Mouse (Mus musculus) CH12.LX (cell line): Measurements from ENCODE around the gene Pde4d. TPM values are rescaled to one million over a fixed set of nuclear protein-coding genes. Genes with fewer than 3 reads are reported as not detected.

ENCODE experiments used
- DNase-seq: peaks from one replicate; pipeline ENCODE4 v3.0.0-alpha.2; 2013; ENCODE audit errors: extremely low read depth
- H3K27ac ChIP-seq: 2 replicates; pipeline ENCODE4 v1.5.1; 2012; ENCODE audit warnings: low read depth, mild to moderate bottlenecking, control low read depth, moderate library complexity; ENCODE audit not compliant: insufficient read depth
- H3K27me3 ChIP-seq: replicated peaks from 2 replicates; pipeline ENCODE3; 2012; ENCODE audit warnings: inconsistent platforms
- H3K36me3 ChIP-seq, 2 experiments: replicated peaks in 1 of 2; 2 replicates each; pipeline versions ENCODE3 to v1.6.1; 2012; ENCODE audit warnings: inconsistent platforms in 1 of 2, low read length in 1 of 2, mild to moderate bottlenecking in 1 of 2, mixed read lengths in 1 of 2, moderate library complexity in 1 of 2; ENCODE audit not compliant: control insufficient read depth in 1 of 2, insufficient read depth in 1 of 2
- H3K4me1 ChIP-seq, 2 experiments: 2 replicates each; pipeline ENCODE4 v1.6.1; 2012; ENCODE audit warnings: inconsistent platforms in 1 of 2, moderate library complexity in 1 of 2; ENCODE audit not compliant: insufficient read depth in 2 of 2, control insufficient read depth in 1 of 2
- H3K4me2 ChIP-seq: 2 replicates; pipeline ENCODE4 v1.6.1; 2012; ENCODE audit warnings: low read depth, mild to moderate bottlenecking, control low read depth; ENCODE audit not compliant: poor library complexity, insufficient read depth, severe bottlenecking
- H3K4me3 ChIP-seq, 3 experiments: fragments of 150-350 bp in 1 of 3; sonication (generic) in 1 of 3; replicated peaks in 1 of 3; 2 replicates each; pipeline versions ENCODE3 to v1.5.1; 2011 to 2012; ENCODE audit warnings: low read depth in 2 of 3, low read length in 2 of 3, mild to moderate bottlenecking in 2 of 3, moderate library complexity in 2 of 3, control low read depth in 1 of 3, improper control_type of control experiment in 1 of 3, inconsistent platforms in 1 of 3, mixed read lengths in 1 of 3; ENCODE audit not compliant: poor library complexity in 1 of 3
- H3K79me2 ChIP-seq: replicated peaks from 2 replicates; pipeline ENCODE4 v1.6.1; 2012; ENCODE audit warnings: mild to moderate bottlenecking, moderate library complexity; ENCODE audit not compliant: control insufficient read depth, poor library complexity, insufficient read depth, severe bottlenecking; ENCODE audit errors: extremely low read depth
- H3K9ac ChIP-seq: 2 replicates; pipeline ENCODE4 v1.6.1; 2012; ENCODE audit warnings: low read depth, mild to moderate bottlenecking, control low read depth, moderate library complexity; ENCODE audit not compliant: insufficient read depth
- H3K9me3 ChIP-seq: replicated peaks from 2 replicates; pipeline ENCODE3; 2012; ENCODE audit warnings: low read length, inconsistent platforms, mixed read lengths
- BHLHE40 ChIP-seq: IDR thresholded peaks from 2 replicates; pipeline ENCODE4 v1.6.1; 2011; ENCODE audit warnings: mild to moderate bottlenecking, low read depth, low read length, improper control_type of control experiment
- MAFK ChIP-seq: IDR thresholded peaks from 2 replicates; pipeline ENCODE4 v1.6.1; 2011; ENCODE audit warnings: low read length, improper control_type of control experiment; ENCODE audit not compliant: insufficient replicate concordance
- MAZ ChIP-seq: IDR thresholded peaks from 2 replicates; pipeline ENCODE4 v1.6.1; 2012; ENCODE audit warnings: low read depth, mild to moderate bottlenecking, inconsistent platforms, low read length, improper control_type of control experiment, moderate library complexity
- MEF2A ChIP-seq: IDR thresholded peaks from 2 replicates; pipeline ENCODE4 v1.6.1; 2014; ENCODE audit warnings: low read depth, mild to moderate bottlenecking, inconsistent platforms, low read length, improper control_type of control experiment, borderline replicate concordance
- MXI1 ChIP-seq: IDR thresholded peaks from 2 replicates; pipeline ENCODE4 v1.6.1; 2011; ENCODE audit warnings: mild to moderate bottlenecking, low read depth, low read length, improper control_type of control experiment
- NRF1 ChIP-seq: IDR thresholded peaks from 2 replicates; pipeline ENCODE4 v1.6.1; 2014; ENCODE audit warnings: low read depth, mild to moderate bottlenecking, inconsistent platforms, low read length, improper control_type of control experiment, moderate library complexity
- PAX5 ChIP-seq: IDR thresholded peaks from 2 replicates; pipeline ENCODE4 v1.6.1; 2012; ENCODE audit warnings: low read length, inconsistent platforms, mixed read lengths
- POLR2A ChIP-seq: IDR thresholded peaks from 2 replicates; pipeline ENCODE4 v1.6.1; 2011; ENCODE audit warnings: low read depth, mild to moderate bottlenecking, improper control_type of control experiment, low read length
- SMC3 ChIP-seq: IDR thresholded peaks from 2 replicates; pipeline ENCODE4 v1.6.1; 2011; ENCODE audit warnings: low read depth, low read length, improper control_type of control experiment
- USF1 ChIP-seq: IDR thresholded peaks from 2 replicates; pipeline ENCODE4 v1.6.1; 2014; ENCODE audit warnings: low read depth, mild to moderate bottlenecking, inconsistent platforms, low read length, improper control_type of control experiment
- ZKSCAN1 ChIP-seq: IDR thresholded peaks from 2 replicates; pipeline ENCODE4 v1.6.1; 2012; ENCODE audit warnings: low read depth, inconsistent platforms, low read length, improper control_type of control experiment, borderline replicate concordance
- ZMIZ1 ChIP-seq: IDR thresholded peaks from 2 replicates; pipeline ENCODE4 v1.6.1; 2012; ENCODE audit warnings: low read depth, mild to moderate bottlenecking, inconsistent platforms, low read length, improper control_type of control experiment
- dilution Hi-C: fragments of 300-500 bp; cut with MboI; formaldehyde crosslinking; loops from 2 replicates; pipeline ENCODE4 v1.14.3; 2020; ENCODE audit warnings: low sequenced_read_pairs; ENCODE audit not compliant: extremely low pct_unique_long_range_greater_than_20kb, extremely low pct_ligation_motif_present
- in situ Hi-C: fragments of 300-500 bp; cut with MboI; formaldehyde crosslinking; loops from 3 replicates; pipeline ENCODE4 v1.14.3; 2019; ENCODE audit warnings: low sequenced_read_pairs, low pct_ligation_motif_present, low pct_unique_long_range_greater_than_20kb, mixed read lengths
- polyA plus RNA-seq: library from polyadenylated mRNA; unstranded; fragments of >175 nt; gene quantifications from 2 replicates; pipeline ENCODE4 v1.2.1, GENCODE M21; 2012; ENCODE audit warnings: low read depth; ENCODE audit not compliant: insufficient read length
- total RNA-seq, 2 experiments: library from RNA; depleted of rRNA; stranded (reverse); fragments of 300-350 nt in 1 of 2; fragments of >200 nt in 1 of 2; gene quantifications; 2 replicates each; pipeline ENCODE4 v1.2.3; 2012 to 2014

Gene Pde4d
- total and polyA plus RNA-seq, 3 experiments = not detected

DNA sequence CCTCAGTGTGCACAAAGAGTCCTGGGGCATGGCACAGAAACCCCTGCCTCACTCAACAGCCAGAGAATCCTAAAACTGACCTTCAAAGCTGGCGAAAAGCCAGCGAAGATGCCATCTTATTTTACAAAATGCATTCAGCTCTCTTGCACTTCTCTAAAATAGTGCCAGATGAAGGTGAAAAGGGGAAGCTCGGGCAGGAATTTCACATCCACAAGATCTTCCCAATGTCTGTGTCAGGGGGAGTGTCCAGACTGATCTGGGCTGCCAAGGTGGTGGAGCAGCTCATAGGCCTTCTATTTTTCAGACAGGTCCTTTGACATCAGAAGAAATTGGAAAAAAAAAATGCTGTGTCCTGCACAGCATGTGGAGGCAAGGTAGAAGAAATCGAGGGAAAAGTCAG, 1110.5 kb downstream of the Pde4d start:
- Histone ChIP-seq H3K27me3 (no peaks in the 10 kb centered on the region), H3K4me1 (no peaks in the 10 kb centered on the region), H3K4me2 (no peak overlapping the region), H3K36me3 (no peaks in the 10 kb centered on the region), H3K4me3 (no peak overlapping the region), H3K9me3 (peaks cover 57% of the 10 kb centered on the region), H3K79me2 (no peaks in the 10 kb centered on the region)
- in situ Hi-C loops = no loop called here
- TF ChIP-seq BHLHE40 = no peak
- TF ChIP-seq MAFK = no peak
- no peak for TF ChIP-seq ZMIZ1
- TF ChIP-seq POLR2A = no peak
- TF ChIP-seq MAZ = no peak
- TF ChIP-seq NRF1 = no peak
- TF ChIP-seq, all 38 proteins: peak for 0
- dilution Hi-C loops = no loop called here
- no peak for DNase-seq
- no peak overlapping the region for H3K9ac ChIP-seq
- no peak overlapping the region for H3K27ac ChIP-seq

DNA sequence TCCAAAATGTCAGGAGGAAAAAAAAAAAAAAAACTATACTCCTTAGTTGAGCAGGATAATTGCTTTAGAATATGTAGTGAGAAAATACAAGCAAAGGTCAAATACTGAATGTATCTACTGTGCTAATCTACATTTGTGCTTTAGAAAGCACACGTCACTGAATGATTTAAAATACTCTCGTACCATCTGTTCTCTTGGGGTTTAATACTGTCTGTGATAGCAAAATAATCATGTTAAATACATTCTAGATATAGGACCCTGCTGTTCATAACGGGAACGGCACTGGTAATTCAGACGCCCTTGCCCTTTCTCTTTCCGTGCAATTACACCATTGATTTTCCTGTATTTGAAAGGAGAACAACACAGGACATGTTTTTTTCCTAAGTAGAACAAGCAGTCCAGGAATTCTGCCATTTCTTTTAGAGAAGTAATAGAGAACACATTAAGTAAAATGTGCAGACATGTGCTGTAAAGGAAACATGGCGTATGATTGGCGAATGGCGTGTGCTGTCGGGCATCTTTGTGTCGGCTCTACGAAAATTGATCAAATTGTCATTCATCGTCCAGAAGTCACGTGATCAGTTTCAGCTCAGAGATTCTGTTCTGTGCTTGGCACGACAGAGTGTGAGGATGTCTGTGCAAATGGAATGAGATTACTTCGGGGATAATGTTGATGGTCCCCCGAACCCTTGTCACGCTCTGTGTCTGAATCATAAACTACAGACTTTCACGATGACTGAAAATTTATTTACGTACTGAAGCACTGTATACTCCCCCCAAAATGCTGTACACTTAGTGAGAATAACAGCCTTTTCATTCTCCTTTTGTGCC, 1119.1 kb downstream of the Pde4d start:
- no peak for TF ChIP-seq MXI1
- no peak for TF ChIP-seq MAFK
- TF ChIP-seq MEF2A = no peak
- TF ChIP-seq USF1 = no peak
- TF ChIP-seq SMC3 = no peak
- no peak for TF ChIP-seq ZKSCAN1
- no peak overlapping the region for H3K9ac ChIP-seq
- no peaks in the 10 kb centered on the region for H3K4me1 ChIP-seq
- no peaks in the 10 kb centered on the region for H3K27me3 ChIP-seq
- H3K9me3 ChIP-seq = peaks cover 35% of the 10 kb centered on the region
- no peak overlapping the region for H3K4me3 ChIP-seq
- dilution Hi-C loops = no loop called here
- DNase-seq = no peak
- H3K36me3 ChIP-seq = no peaks in the 10 kb centered on the region
- no peak overlapping the region for H3K27ac ChIP-seq
- H3K79me2 ChIP-seq = no peaks in the 10 kb centered on the region
- H3K4me2 ChIP-seq = no peak overlapping the region
- in situ Hi-C loops = no loop called here

- no peaks in the 10 kb centered on the region for H3K36me3 ChIP-seq
- no peaks in the 10 kb centered on the region for H3K27me3 ChIP-seq
- in situ Hi-C loops (no loop called here), dilution Hi-C loops (no loop called here)
- DNase-seq = no peak
- no peak overlapping the region for H3K27ac ChIP-seq
- H3K9ac ChIP-seq = no peak overlapping the region
- H3K9me3 ChIP-seq = peaks cover 33% of the 10 kb centered on the region
- no peak overlapping the region for H3K4me2 ChIP-seq
- no peaks in the 10 kb centered on the region for H3K79me2 ChIP-seq
- no peak for TF ChIP-seq PAX5
- no peak for TF ChIP-seq MEF2A
- H3K4me1 ChIP-seq = no peaks in the 10 kb centered on the region
- no peak overlapping the region for H3K4me3 ChIP-seq
Observed at GRCm38 (mm10) chr13:109569491-109569890, 1119.7 kb downstream of the Pde4d start.
